ENCODE assay signal across 21 mouse cellular contexts in the genomic region with DNA sequence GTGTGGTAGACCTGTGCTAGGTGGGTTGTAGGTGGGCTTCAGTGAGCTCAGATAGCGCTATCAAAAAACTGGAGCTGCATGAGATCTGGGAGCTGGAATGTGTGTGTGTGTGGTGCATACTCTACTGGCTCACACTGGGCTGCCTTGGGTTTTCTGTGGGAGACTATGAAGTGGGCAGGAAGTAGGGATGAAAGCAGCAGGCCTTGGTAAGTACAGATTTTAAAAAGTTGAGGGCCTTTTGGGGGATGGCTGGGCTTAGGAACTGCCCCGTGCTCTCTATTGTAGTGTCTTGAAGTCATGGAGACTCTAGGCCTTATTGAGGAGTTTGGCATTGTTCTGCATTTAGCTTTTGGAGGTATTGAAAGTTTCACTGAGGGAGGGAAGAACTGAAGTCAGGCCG. TPM values are rescaled to one million over a fixed set of nuclear protein-coding genes. Genes with fewer than 3 reads are reported as not detected.
DNase-seq lines count a peak whose midpoint lies in the region; ATAC-seq lines count a peak whose summit lies in the region.
"Had no signal": no experiment of that assay in that cellular context is flagged by ENCODE, and none has a peak within 500 bp of the region (broad histone marks: within the 10 kb centered on the region; RNA-seq: fewer than 3 reads in every experiment).

No protein-coding gene starts in this region.

- no peak for ATAC-seq in intestine, embryonic 14.5 days (replicated peaks; ENCODE audit: low FRiP score, low TSS enrichment, low read depth)
- ATAC-seq in intestine, embryonic 16.5 days, result no peak
- ATAC-seq: activated CD4-positive, CD25-positive, alpha-beta regulatory T cell, adult 4 months; CD4-positive, CD25-positive, alpha-beta regulatory T cell, adult 4 months; Patski had no signal

- H3K4me2 ChIP-seq in intestine, embryonic 14.5 days (ENCODE audit: low read length), result no peak overlapping the region
- H3K4me2 ChIP-seq in intestine, embryonic 16.5 days (ENCODE audit: low read depth, low read length), result no peak overlapping the region

- peak; percentile 66 for DNase-seq in heart, adult 11 months
- DNase-seq in heart, adult 9 months (ENCODE audit: low spot score in 2 of 2), result no peak
- peak; percentile 66 for DNase-seq in heart, embryonic 10.5 days (ENCODE audit: low spot score)
- no peak for DNase-seq in heart, postnatal 10 days
- peak; percentile 21 for DNase-seq in intestine, embryonic 14.5 days (ENCODE audit: low spot score)
- DNase-seq: adrenal gland, adult 2 months; adrenal gland, adult 8-10 months; adrenal gland, postnatal 10 days; adrenal gland, postnatal 14 days; adrenal gland, postnatal 25 days; adrenal gland, postnatal 36 days; B cell, adult 2 months; cerebellum, adult 11 months; cerebellum, adult 11-12 months; cerebellum, adult 18-20 months had no signal

- H3K4me1 ChIP-seq in heart, embryonic 10.5 days, result no peaks in the 10 kb centered on the region
- H3K4me1 ChIP-seq in intestine, embryonic 14.5 days (replicated peaks; ENCODE audit: control insufficient read depth, insufficient read depth, low read length), result no peaks in the 10 kb centered on the region
- no peaks in the 10 kb centered on the region for H3K4me1 ChIP-seq in intestine, embryonic 16.5 days (ENCODE audit: control insufficient read depth, insufficient read depth, low read length)

- no peak overlapping the region for H3K9ac ChIP-seq in intestine, embryonic 14.5 days (ENCODE audit: low read length)
- no peak overlapping the region for H3K9ac ChIP-seq in intestine, embryonic 16.5 days (ENCODE audit: low read depth, low read length)

- H3K27me3 ChIP-seq in heart, embryonic 10.5 days (ENCODE audit: insufficient read depth, poor library complexity, severe bottlenecking), result no peaks in the 10 kb centered on the region
- H3K27me3 ChIP-seq in intestine, embryonic 14.5 days (replicated peaks; ENCODE audit: control insufficient read depth, insufficient read depth, low read length), result no peaks in the 10 kb centered on the region
- H3K27me3 ChIP-seq in intestine, embryonic 16.5 days (replicated peaks; ENCODE audit: control insufficient read depth, insufficient read depth, low read length), result no peaks in the 10 kb centered on the region
- H3K27me3 ChIP-seq: CH12.LX, Patski had no signal

- no peak overlapping the region for H3K27ac ChIP-seq in heart, embryonic 10.5 days
- no peak overlapping the region for H3K27ac ChIP-seq in intestine, embryonic 14.5 days (ENCODE audit: low read depth)
- H3K27ac ChIP-seq in intestine, embryonic 16.5 days (ENCODE audit: low read length), result no peak overlapping the region

- no peaks in the 10 kb centered on the region for H3K9me3 ChIP-seq in heart, embryonic 10.5 days
- no peaks in the 10 kb centered on the region for H3K9me3 ChIP-seq in intestine, embryonic 14.5 days (ENCODE audit: control insufficient read depth, low read length)
- no peaks in the 10 kb centered on the region for H3K9me3 ChIP-seq in intestine, embryonic 16.5 days (ENCODE audit: control insufficient read depth, low read length)
- H3K9me3 ChIP-seq: G1E had no signal

- H3K4me3 ChIP-seq in heart, embryonic 10.5 days, result no peak overlapping the region
- H3K4me3 ChIP-seq in intestine, embryonic 14.5 days (ENCODE audit: low read depth, low read length), result no peak overlapping the region
- H3K4me3 ChIP-seq in intestine, embryonic 16.5 days (ENCODE audit: low read length), result no peak overlapping the region

- 94% methylated on average over 3 of the region's 3 CpGs for WGBS in heart, embryonic 10.5 days
- 92% methylated on average over 3 of the region's 3 CpGs for WGBS in intestine, embryonic 14.5 days
- 94% methylated on average over 3 of the region's 3 CpGs for WGBS in intestine, embryonic 16.5 days

- peaks cover 96% of the 10 kb centered on the region for H3K36me3 ChIP-seq in heart, embryonic 10.5 days
- peaks cover 94% of the 10 kb centered on the region for H3K36me3 ChIP-seq in intestine, embryonic 14.5 days (ENCODE audit: control insufficient read depth, insufficient read depth, low read length)
- peaks cover 19% of the 10 kb centered on the region for H3K36me3 ChIP-seq in intestine, embryonic 16.5 days (ENCODE audit: control insufficient read depth, insufficient read depth, low read length)

- intact Hi-C loops in heart, postnatal 10 days (cut with DNase I), result no loop called here

RNA-seq across cellular contexts. Expression of gene Snrnp48, which starts 13.9 kb away (rescaled TPM):
- 29.7 and 34.1 TPM in 2 replicates for polyA plus RNA-seq in heart, embryonic 10.5 days (2016; fragmentation: Nextera tagmentation; extraction: Ambion mirVana)
- total RNA-seq in heart, postnatal 10 days (2021), result 10 to 100 TPM; 10.7 to 11.0 TPM
- polyA plus RNA-seq in intestine, embryonic 14.5 days (2014; fragmentation: Nextera tagmentation; extraction: Ambion mirVana), result 42.1 and 42.9 TPM in 2 replicates
- 27.3 and 30.9 TPM in 2 replicates for polyA plus RNA-seq in intestine, embryonic 16.5 days (2015; fragmentation: Nextera tagmentation; extraction: Ambion mirVana)

Comparison
In these comparisons a context has a peak if more than half of its experiments do, and no peak if none do; other contexts are left out.
1. DNase-seq: peak in heart, adult 11 months (single experiment), heart, embryonic 10.5 days (single experiment) and intestine, embryonic 14.5 days (single experiment); none in heart, adult 9 months (0 of 2) and heart, postnatal 10 days (0 of 2).